Mouse (Mus musculus): ENCODE results near the gene 2700049A03Rik. TPM values are rescaled to one million over a fixed set of nuclear protein-coding genes. Genes with fewer than 3 reads are reported as not detected.
"Not testable (repeated sequence)": the region's sequence is repeated elsewhere in the genome, so short reads cannot be mapped to it uniquely, and the experiment has no call there.

Gene 2700049A03Rik
- 7.2 and 7.8 TPM in 2 replicates for total RNA-seq (2014; rRNA removed)
- 7.4 and 7.5 TPM in 2 replicates for polyA plus RNA-seq (2015; fragmentation: Nextera tagmentation; extraction: Ambion mirVana)

DNA sequence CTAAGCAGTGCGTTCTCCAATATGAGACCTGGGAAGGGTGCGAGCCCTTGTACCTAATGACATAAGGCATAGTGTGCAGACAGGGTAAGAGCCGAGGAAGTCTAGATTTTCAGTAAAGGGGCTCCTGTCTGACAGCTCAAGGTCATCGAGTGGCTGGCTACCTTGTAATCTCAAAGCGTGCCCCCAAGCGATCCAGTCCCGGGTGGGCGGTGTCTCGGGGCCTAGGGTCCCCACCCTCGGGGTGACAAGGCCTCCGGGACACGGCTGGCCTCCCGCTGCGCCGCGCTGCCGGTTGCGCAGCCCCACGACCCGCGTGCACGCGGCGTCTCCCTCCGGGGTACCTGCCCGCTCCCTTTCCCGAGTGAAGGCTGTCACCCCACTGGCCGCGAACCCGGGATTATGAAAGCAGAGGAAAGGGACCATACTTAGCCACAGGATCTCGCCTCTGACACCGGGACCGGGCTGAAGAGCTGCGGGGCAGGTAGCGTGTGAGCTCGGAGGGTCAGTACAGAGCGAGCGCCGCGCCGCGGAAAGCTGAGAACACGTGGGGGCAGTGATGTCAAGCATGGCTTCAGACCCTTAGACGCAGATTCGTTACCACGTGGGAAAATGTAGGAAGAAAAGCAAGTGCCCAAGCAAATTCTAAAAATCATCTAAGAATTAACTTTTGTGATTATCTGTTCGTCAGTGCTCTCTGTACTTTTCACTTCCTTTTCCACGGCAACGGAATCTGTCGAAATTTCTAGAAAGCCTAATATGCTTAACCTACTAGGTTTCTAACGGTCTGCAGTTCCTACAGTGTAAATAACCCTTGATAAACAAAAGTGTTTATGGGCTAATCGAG, at the start of gene 2700049A03Rik, which contains the start of gene Timm9:
Gene 2700049A03Rik, plus strand, starts transcription at position 719 of the 844 bp plus-strand sequence.
Gene Timm9, minus strand, starts transcription at position 555 of the 844 bp plus-strand sequence.
- Histone ChIP-seq H3K36me3 (ENCODE audit: insufficient read depth, low read length) (peaks cover 14% of the 10 kb centered on the region; the same call in 1 of the 2 replicates), H3K4me3 (ENCODE audit: low read length) (peak within 1 kb of the TSS; percentile 98), H3K9ac (replicated peaks; ENCODE audit: low read length) (peak within 1 kb of the TSS; percentile 88), H3K4me2 (ENCODE audit: low read depth, low read length) (peak within 1 kb of the TSS; percentile 83), H3K27me3 (ENCODE audit: insufficient read depth, low read length) (no peaks in the 10 kb centered on the region), H3K4me1 (ENCODE audit: insufficient read depth, low read length) (0 out of 2 replicates have a peak, but pooled peaks cover 7% of the 10 kb centered on the region), H3K27ac (peak within 1 kb of the TSS; percentile 86), H3K9me3 (ENCODE audit: low read length) (no peaks in the 10 kb centered on the region)
- peak; percentile 88 for DNase-seq (ENCODE audit: low spot score)
- ATAC-seq: peak; percentile 89
- 1% methylated on average over 52 of the region's 52 CpGs for WGBS
- no peak; the same call in 1 of the 2 replicates for TF ChIP-seq CTCF (IDR thresholded peaks at IDR 0.05; ENCODE audit: low read depth)

DNA sequence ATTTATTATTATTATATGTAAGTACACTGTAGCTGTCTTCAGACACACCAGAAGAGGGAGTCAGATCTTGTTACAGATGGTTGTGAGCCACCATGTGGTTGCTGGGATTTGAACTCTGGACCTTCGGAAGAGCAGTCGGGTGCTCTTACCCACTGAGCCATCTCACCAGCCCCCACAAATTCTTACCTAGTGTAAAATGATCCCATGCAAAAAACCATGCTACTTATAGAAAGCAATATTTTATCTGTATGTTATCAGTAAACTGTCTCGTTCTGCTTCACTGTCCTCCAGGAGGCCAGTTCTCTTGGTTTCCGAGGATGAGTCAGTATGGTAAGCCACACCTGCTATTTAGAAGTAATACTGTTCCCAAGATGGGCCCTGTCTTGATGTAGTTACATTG, 32.4 kb upstream of the 2700049A03Rik start:
- H3K9me3 ChIP-seq (ENCODE audit: low read length); H3K27me3 ChIP-seq (ENCODE audit: insufficient read depth, low read length); H3K4me3 ChIP-seq (ENCODE audit: low read length); H3K27ac ChIP-seq; H3K4me2 ChIP-seq (ENCODE audit: low read depth, low read length); DNase-seq (ENCODE audit: low spot score); ATAC-seq; H3K9ac ChIP-seq (replicated peaks; ENCODE audit: low read length); H3K4me1 ChIP-seq (ENCODE audit: insufficient read depth, low read length); H3K36me3 ChIP-seq (ENCODE audit: insufficient read depth, low read length): not testable (repeated sequence)
- 89% methylated on average over 4 of the region's 4 CpGs for WGBS

DNA sequence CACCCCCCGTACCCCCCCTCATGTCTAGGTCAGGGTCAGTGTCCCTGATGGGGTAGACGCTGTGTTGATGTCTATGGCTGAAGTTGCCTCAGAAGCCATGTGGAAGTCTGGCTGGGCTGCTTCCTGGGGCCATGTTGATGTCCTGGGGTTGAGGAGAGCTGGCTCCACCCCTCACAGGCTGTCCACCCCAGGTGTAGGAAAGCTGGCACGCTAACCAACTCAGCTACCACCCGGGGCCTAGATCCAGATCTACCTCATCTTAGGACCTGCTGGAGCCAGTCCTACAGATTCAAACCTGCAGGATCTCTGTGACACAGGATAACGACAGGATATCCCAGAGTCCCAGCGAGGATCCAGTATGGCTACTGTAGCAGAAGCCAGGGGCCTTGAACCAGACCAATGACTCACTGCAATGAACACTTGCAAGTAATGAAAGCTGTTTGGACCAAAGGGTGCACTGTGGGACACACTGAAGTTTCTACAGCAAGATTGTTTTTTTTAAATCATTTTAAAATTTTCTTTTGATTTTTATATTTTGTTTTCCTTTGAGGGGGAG, 29.4 kb upstream of the 2700049A03Rik start:
- no peak for DNase-seq (ENCODE audit: low spot score)
- no peak for ATAC-seq

DNA sequence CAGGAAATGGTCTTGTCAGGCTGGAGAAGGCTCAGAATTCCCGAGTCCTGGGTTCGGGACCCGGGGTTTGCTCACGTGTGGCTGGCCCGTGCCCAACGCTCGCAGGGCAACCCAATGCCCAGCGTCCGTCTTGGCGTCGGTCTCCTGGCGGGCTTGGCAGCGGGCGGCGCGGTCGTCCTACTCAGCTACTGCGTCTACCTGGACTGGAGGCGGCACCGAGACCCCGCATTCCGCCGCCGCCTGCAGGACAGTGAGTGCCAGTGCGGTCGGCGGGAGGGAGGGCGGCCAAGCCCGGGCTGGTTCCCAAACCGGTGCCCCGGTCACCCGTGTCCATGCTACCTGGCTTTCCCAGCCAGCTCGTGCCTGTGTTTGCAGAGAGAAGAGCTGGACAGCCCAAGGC, 25.3 kb upstream of the 2700049A03Rik start, which contains the start of gene Tomm20l:
Gene Tomm20l, plus strand, starts transcription at position 98 of the 400 bp plus-strand sequence.
- Histone ChIP-seq H3K27ac (no peak within 1 kb of the TSS), H3K4me2 (ENCODE audit: low read depth, low read length) (peak within 1 kb of the TSS; percentile 50), H3K9ac (replicated peaks; ENCODE audit: low read length) (no peak within 1 kb of the TSS), H3K4me1 (ENCODE audit: insufficient read depth, low read length) (peaks cover 4% of the 10 kb centered on the region; the same call in 1 of the 2 replicates), H3K27me3 (ENCODE audit: insufficient read depth, low read length) (no peaks in the 10 kb centered on the region), H3K4me3 (ENCODE audit: low read length) (0 out of 2 replicates have a peak within 1 kb of the TSS, but pooled peaks have one; percentile 7), H3K9me3 (ENCODE audit: low read length) (no peaks in the 10 kb centered on the region), H3K36me3 (ENCODE audit: insufficient read depth, low read length) (no peaks in the 10 kb centered on the region)
- DNase-seq (ENCODE audit: low spot score) (no peak), ATAC-seq (0 out of 2 replicates have a peak, but pooled peaks have one; percentile 24)
- WGBS: 11% methylated on average over 33 of the region's 33 CpGs
- no peak; the same call in 1 of the 2 replicates for TF ChIP-seq CTCF (IDR thresholded peaks at IDR 0.05; ENCODE audit: low read depth)

More for the DNA sequence above, 29.4 kb upstream of the 2700049A03Rik start:
- Histone ChIP-seq H3K4me2 (ENCODE audit: low read depth, low read length) (no peak overlapping the region), H3K4me3 (ENCODE audit: low read length) (no peak overlapping the region), H3K27me3 (ENCODE audit: insufficient read depth, low read length) (no peaks in the 10 kb centered on the region), H3K27ac (no peak overlapping the region), H3K4me1 (ENCODE audit: insufficient read depth, low read length) (no peaks in the 10 kb centered on the region), H3K36me3 (ENCODE audit: insufficient read depth, low read length) (no peaks in the 10 kb centered on the region), H3K9ac (replicated peaks; ENCODE audit: low read length) (no peak overlapping the region), H3K9me3 (ENCODE audit: low read length) (no peaks in the 10 kb centered on the region)
- WGBS: 84% methylated on average over 6 of the region's 6 CpGs
- no peak for TF ChIP-seq CTCF (IDR thresholded peaks at IDR 0.05; ENCODE audit: low read depth)

DNA sequence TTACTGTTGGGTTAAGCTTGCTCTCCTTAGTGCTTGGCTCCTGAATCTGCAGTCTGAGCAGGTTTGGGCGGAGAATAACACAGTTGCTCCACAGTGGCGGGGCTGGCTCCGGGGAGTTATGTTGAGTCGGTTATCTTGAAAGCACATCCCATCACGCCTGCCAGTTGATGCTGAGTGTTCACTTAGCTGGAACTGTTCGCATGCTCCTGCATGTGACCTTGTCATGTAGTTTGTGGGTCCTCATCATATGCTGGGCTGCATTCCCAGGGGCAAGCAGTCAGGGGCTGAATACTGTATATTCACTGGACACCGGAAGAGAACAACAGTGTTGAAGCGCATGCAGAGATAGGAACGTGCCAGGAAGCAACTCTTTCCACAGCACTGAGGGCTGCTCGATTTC, 23.6 kb upstream of the 2700049A03Rik start:
- 79% methylated on average over 10 of the region's 10 CpGs for WGBS
- no peak for TF ChIP-seq CTCF (IDR thresholded peaks at IDR 0.05; ENCODE audit: low read depth)
- no peaks in the 10 kb centered on the region for H3K36me3 ChIP-seq (ENCODE audit: insufficient read depth, low read length)
- H3K9ac ChIP-seq (replicated peaks; ENCODE audit: low read length): no peak overlapping the region
- no peak overlapping the region for H3K27ac ChIP-seq
- no peak overlapping the region for H3K4me2 ChIP-seq (ENCODE audit: low read depth, low read length)
- ATAC-seq: 0 out of 2 replicates have a peak, but pooled peaks have one; percentile 37
- H3K4me3 ChIP-seq (ENCODE audit: low read length): no peak overlapping the region
- H3K9me3 ChIP-seq (ENCODE audit: low read length): no peaks in the 10 kb centered on the region
- peaks cover 4% of the 10 kb centered on the region; the same call in 1 of the 2 replicates for H3K4me1 ChIP-seq (ENCODE audit: insufficient read depth, low read length)
- H3K27me3 ChIP-seq (ENCODE audit: insufficient read depth, low read length): no peaks in the 10 kb centered on the region
- no peak for DNase-seq (ENCODE audit: low spot score)

DNA sequence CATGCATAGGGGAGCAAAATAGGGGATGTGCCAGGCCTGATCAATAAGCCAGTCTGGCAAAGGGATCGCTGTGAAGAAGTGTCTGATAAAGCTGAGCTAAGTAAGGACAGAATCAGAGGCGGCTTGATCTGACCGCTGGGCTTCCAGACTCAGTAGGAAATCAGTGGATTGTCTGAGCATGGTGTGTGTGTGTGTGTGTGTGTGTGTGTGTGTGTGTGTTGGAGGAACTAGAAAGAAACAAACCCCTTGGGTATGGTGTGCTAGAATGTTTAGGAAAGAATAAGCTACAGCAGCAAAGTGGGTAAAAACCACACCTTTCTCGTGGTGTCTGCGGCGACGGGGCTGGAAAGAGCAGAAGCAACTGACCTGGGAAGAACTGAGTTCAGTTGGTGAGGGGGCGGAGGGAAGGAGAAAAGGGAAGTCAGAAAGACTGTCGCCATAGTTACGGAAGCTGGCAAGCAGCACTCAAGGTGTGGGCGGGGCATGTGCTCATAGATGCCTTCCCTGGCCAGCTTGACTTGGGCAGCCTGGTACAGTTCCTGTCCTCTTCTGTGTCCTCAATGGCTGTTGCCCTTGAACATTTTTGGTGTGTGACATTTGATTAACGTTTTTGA, 22.9 kb upstream of the 2700049A03Rik start:
- Histone ChIP-seq H3K4me1 (ENCODE audit: insufficient read depth, low read length) (peaks cover 4% of the 10 kb centered on the region; the same call in 1 of the 2 replicates), H3K27me3 (ENCODE audit: insufficient read depth, low read length) (no peaks in the 10 kb centered on the region), H3K9me3 (ENCODE audit: low read length) (no peaks in the 10 kb centered on the region), H3K4me2 (ENCODE audit: low read depth, low read length) (peak overlapping the region; percentile 38), H3K4me3 (ENCODE audit: low read length) (no peak overlapping the region), H3K9ac (replicated peaks; ENCODE audit: low read length) (no peak overlapping the region), H3K36me3 (ENCODE audit: insufficient read depth, low read length) (no peaks in the 10 kb centered on the region), H3K27ac (no peak overlapping the region)
- peak; percentile 87 for ATAC-seq
- DNase-seq (ENCODE audit: low spot score): peak; percentile 81
- TF ChIP-seq CTCF (IDR thresholded peaks at IDR 0.05; ENCODE audit: low read depth): no peak
- WGBS: 22% methylated on average over 12 of the region's 12 CpGs

Data from hindbrain, postnatal 0 days (tissue).